Mouse (Mus musculus) macrophage (primary cell): ENCODE measurements around the gene Asrgl1. TPM values are rescaled to one million over a fixed set of nuclear protein-coding genes. Genes with fewer than 3 reads are reported as not detected.
"Not testable (repeated sequence)": the region's sequence is repeated elsewhere in the genome, so short reads cannot be mapped to it uniquely, and the experiment has no call there.

ENCODE experiments used
- H3K27ac ChIP-seq: fragments of 350-480 bp; formaldehyde crosslinking; 2 replicates; pipeline ENCODE4 v1.9.0; 2021
- H3K36me3 ChIP-seq: fragments of 350-480 bp; formaldehyde crosslinking; 2 replicates; pipeline ENCODE4 v1.9.0; 2021; ENCODE audit errors: inconsistent target
- H3K4me3 ChIP-seq: fragments of 350-480 bp; formaldehyde crosslinking; 2 replicates; pipeline ENCODE4 v1.9.0; 2021; ENCODE audit errors: inconsistent target
- H3K79me2 ChIP-seq: fragments of 350-480 bp; formaldehyde crosslinking; 2 replicates; pipeline ENCODE4 v1.9.0; 2021; ENCODE audit errors: inconsistent target
- WGBS: methylation state at CpG from one replicate; pipeline ENCODE4 v1.1.7; 2026; ENCODE audit warnings: inconsistent platforms; ENCODE audit not compliant: missing documents; 5-methylcytosine and 5-hydroxymethylcytosine counted together
- polyA plus RNA-seq: library from polyadenylated mRNA; stranded (reverse); fragments of 250-400 nt; gene quantifications from 3 replicates; pipeline ENCODE4 v1.2.4, GENCODE M21; 2018; ENCODE audit warnings: inconsistent platforms

Gene Asrgl1
- polyA plus RNA-seq, 1 experiment from 2014 or later, result 2.1 TPM

- H3K79me2 ChIP-seq, result no peaks in the 10 kb centered on the region
- no peak within 1 kb of the TSS for H3K27ac ChIP-seq
- no peaks in the 10 kb centered on the region for H3K36me3 ChIP-seq
- 61% methylated on average over 4 of the region's 4 CpGs for WGBS
- H3K4me3 ChIP-seq, result no peak within 1 kb of the TSS
Measured at GRCm38 (mm10) chr19:9087821-9088220, 47.6 kb downstream of the Asrgl1 start, which contains the start of gene Scgb1a1. TSS of gene Scgb1a1 (minus strand) at chr19:9087958.

- 89% methylated on average over 2 of the region's 2 CpGs for WGBS
- not testable (repeated sequence) for H3K79me2 ChIP-seq, H3K27ac ChIP-seq, H3K36me3 ChIP-seq, H3K4me3 ChIP-seq
Measured at GRCm38 (mm10) chr19:9083892-9084291, 51.5 kb downstream of the Asrgl1 start.

GRCm38 (mm10) chr19:9083010-9083355, 52.5 kb downstream of the Asrgl1 start:
- 100% methylated on average over 2 of the region's 2 CpGs for WGBS
- H3K4me3 ChIP-seq, result no peak overlapping the region
- H3K36me3 ChIP-seq, result no peaks in the 10 kb centered on the region
- peak overlapping the region; percentile 24 for H3K27ac ChIP-seq
- no peaks in the 10 kb centered on the region for H3K79me2 ChIP-seq

GRCm38 (mm10) chr19:9082191-9083009, 53.0 kb downstream of the Asrgl1 start:
- H3K27ac ChIP-seq, result peak overlapping the region; percentile 47
- no peaks in the 10 kb centered on the region for H3K79me2 ChIP-seq
- 23% methylated on average over 23 of the region's 23 CpGs for WGBS
- H3K4me3 ChIP-seq, result no peak overlapping the region
- no peaks in the 10 kb centered on the region for H3K36me3 ChIP-seq

- Histone ChIP-seq H3K4me3 (no peak overlapping the region), H3K79me2 (no peaks in the 10 kb centered on the region), H3K36me3 (no peaks in the 10 kb centered on the region), H3K27ac (peak overlapping the region; percentile 47)
- WGBS, result 97% methylated on average over 14 of the region's 14 CpGs
Measured at GRCm38 (mm10) chr19:9081311-9082190, 53.9 kb downstream of the Asrgl1 start.

GRCm38 (mm10) chr19:9079916-9080315, 55.5 kb downstream of the Asrgl1 start:
- 65% methylated on average over 7 of the region's 7 CpGs for WGBS

GRCm38 (mm10) chr19:9076982-9077660, 58.3 kb downstream of the Asrgl1 start:
- Histone ChIP-seq H3K79me2 (no peaks in the 10 kb centered on the region), H3K27ac (peak overlapping the region; percentile 99), H3K36me3 (no peaks in the 10 kb centered on the region), H3K4me3 (no peak overlapping the region)
- WGBS, result 64% methylated on average over 4 of the region's 4 CpGs

More at GRCm38 (mm10) chr19:9079916-9080315, 55.5 kb downstream of the Asrgl1 start:
- no peak overlapping the region for H3K4me3 ChIP-seq
- peak overlapping the region; percentile 12 for H3K27ac ChIP-seq
- H3K36me3 ChIP-seq, result no peaks in the 10 kb centered on the region
- no peaks in the 10 kb centered on the region for H3K79me2 ChIP-seq

- no peaks in the 10 kb centered on the region for H3K36me3 ChIP-seq
Measured at GRCm38 (mm10) chr19:9076035-9076434, 59.4 kb downstream of the Asrgl1 start.

GRCm38 (mm10) chr19:9075558-9075957, 59.9 kb downstream of the Asrgl1 start:
- H3K4me3 ChIP-seq, result no peak overlapping the region
- peak overlapping the region; percentile 99 for H3K27ac ChIP-seq
- no peaks in the 10 kb centered on the region for H3K79me2 ChIP-seq
- no peaks in the 10 kb centered on the region for H3K36me3 ChIP-seq
- WGBS, result 78% methylated on average over 2 of the region's 2 CpGs

More at GRCm38 (mm10) chr19:9076035-9076434, 59.4 kb downstream of the Asrgl1 start:
- WGBS, result 95% methylated on average over 3 of the region's 3 CpGs
- Histone ChIP-seq H3K79me2 (no peaks in the 10 kb centered on the region), H3K4me3 (no peak overlapping the region), H3K27ac (peak overlapping the region; percentile 99)

GRCm38 (mm10) chr19:9074424-9074823, 61.0 kb downstream of the Asrgl1 start:
- 53% methylated on average over 4 of the region's 4 CpGs for WGBS
- H3K36me3 ChIP-seq, result no peaks in the 10 kb centered on the region
- no peaks in the 10 kb centered on the region for H3K79me2 ChIP-seq
- H3K27ac ChIP-seq, result peak overlapping the region; percentile 99
- no peak overlapping the region for H3K4me3 ChIP-seq

GRCm38 (mm10) chr19:9073776-9074411, 61.5 kb downstream of the Asrgl1 start:
- 42% methylated on average over 12 of the region's 12 CpGs for WGBS
- Histone ChIP-seq H3K36me3 (no peaks in the 10 kb centered on the region), H3K79me2 (no peaks in the 10 kb centered on the region), H3K4me3 (no peak overlapping the region), H3K27ac (peak overlapping the region; percentile 99)

- H3K36me3 ChIP-seq, result no peaks in the 10 kb centered on the region
- 69% methylated on average over 2 of the region's 2 CpGs for WGBS
- no peak overlapping the region for H3K4me3 ChIP-seq
- peak overlapping the region; percentile 99 for H3K27ac ChIP-seq
- H3K79me2 ChIP-seq, result no peaks in the 10 kb centered on the region
Measured at GRCm38 (mm10) chr19:9072157-9072530, 63.3 kb downstream of the Asrgl1 start.

GRCm38 (mm10) chr19:9071456-9072156, 63.8 kb downstream of the Asrgl1 start:
- peak overlapping the region; percentile 99 for H3K27ac ChIP-seq
- WGBS, result 29% methylated on average over 7 of the region's 7 CpGs

More at GRCm38 (mm10) chr19:9071456-9072156, 63.8 kb downstream of the Asrgl1 start:
- no peaks in the 10 kb centered on the region for H3K36me3 ChIP-seq
- H3K4me3 ChIP-seq, result no peak overlapping the region
- no peaks in the 10 kb centered on the region for H3K79me2 ChIP-seq
